Mouse (Mus musculus): ENCODE measurements at regions not wholly inside any gene's neighbourhood (a gene's known extent, or its start where the extent isn't known, plus 50 kb on each side); places are given as distances from the start of the nearest gene placed in this dataset.
"Not testable (repeated sequence)": the region's sequence is repeated elsewhere in the genome, so short reads cannot be mapped to it uniquely, and the experiment has no call there.

GRCm38 (mm10) chr2:42794776-42795175 lies 141.4 kb upstream of the Lrp1b start:
- in situ Hi-C loops (cut with MboI, MseI) = no loop called here

DNA sequence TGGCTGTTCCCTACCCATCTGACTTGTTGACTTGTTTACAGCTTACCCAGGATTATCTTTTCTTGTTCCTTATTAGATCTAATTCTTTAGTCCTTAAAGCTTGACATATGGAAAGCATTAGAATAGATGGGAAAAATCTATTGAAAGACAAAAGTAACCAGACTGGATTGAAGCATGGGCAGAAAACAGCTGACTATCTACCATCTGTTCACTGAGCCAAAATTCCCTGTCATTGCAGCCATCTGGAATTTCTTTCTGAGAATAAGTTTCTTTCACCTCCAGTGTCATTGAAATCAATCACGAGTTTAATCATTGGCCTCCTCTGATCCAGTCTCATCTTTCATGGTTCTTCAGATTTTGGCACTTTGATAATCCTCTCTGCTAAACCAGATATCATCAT lies 130.6 kb upstream of the Lrp1b start:
- in situ Hi-C loops (cut with MboI, MseI) = loop anchor here (10.0 kb wide), 1 partner anchor 281 kb away; no protein-coding TSS in a partner anchor

GRCm38 (mm10) chr2:42740513-42740912 lies 87.1 kb upstream of the Lrp1b start:
- in situ Hi-C loops (cut with MboI, MseI) = not testable (repeated sequence)

All from regulatory T cell (primary cell).